Mouse (Mus musculus) right cerebral cortex, postnatal 4 days (tissue): ENCODE measurements around the gene Gm21882.
"Not testable (repeated sequence)": the region's sequence is repeated elsewhere in the genome, so short reads cannot be mapped to it uniquely, and the experiment has no call there.

Experiments
- DNase-seq: peaks from one replicate; pipeline ENCODE4 v3.0.0-alpha.2; 2022

The Gm21882 gene

DNA sequence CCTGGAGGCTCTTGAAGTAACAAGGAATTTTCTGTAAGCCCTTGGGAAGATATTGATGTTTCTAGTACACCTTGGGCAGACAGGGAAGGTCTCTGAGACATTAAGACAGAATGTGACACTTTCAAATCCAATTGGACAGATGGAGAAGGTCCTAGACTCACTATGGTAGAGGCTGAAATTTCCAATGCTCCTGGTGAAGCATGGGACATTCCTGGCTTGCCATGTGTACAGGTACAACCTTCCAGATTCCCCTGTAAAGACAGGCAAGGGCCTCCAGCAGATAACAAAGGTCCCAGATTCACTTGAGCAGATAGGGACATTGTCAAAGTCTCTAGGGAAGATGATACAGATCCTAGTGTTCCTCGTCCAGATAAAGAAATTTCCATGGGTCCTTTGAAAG is at the start of gene Gm21882:
Gene Gm21882 (minus strand): TSS at position 101 of the 400 bp plus-strand sequence.
- DNase-seq = not testable (repeated sequence)
